Mouse (Mus musculus): ENCODE results near the gene Rpsa.
"Not testable (repeated sequence)": the region's sequence is repeated elsewhere in the genome, so short reads cannot be mapped to it uniquely, and the experiment has no call there.

The Rpsa gene

DNA sequence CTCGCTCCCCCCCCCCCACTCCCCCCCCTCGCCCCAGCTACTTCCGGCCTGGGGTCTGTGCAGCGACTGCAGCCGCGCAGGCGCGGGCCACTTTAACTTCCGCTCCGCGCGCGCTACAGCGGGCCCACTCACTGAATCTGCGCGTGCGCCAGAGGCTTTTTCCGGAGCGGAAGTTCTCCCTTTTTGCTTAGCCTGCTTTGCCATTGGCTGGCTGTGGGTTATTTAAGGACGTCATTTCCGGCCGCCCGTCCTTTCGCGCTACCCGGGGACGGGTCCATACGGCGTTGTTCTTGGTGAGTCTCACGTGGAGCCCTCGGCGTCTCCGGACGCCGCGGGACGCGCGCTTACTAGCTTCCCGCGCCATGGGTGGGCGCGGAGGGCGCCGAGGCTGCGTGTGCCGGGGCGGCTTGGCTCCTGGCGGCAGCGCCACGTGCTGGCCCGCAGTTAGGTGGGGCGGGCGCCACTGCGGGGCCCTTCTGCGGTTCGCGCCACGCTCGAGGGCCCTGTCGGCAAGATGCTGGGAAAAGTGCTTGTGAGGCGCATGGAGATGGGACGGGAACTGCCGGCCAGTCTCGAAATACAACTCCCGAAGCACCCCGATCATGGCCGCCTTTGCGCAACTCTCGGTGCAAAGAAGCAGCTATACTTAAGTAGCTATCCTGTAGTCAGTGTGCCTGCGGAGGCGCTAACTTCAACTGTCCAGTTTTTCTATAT lies at the start of gene Rpsa:
Gene Rpsa (plus strand): TSS at position 152 of the 714 bp plus-strand sequence.
- DNase-seq, result peak; percentile 95

DNA sequence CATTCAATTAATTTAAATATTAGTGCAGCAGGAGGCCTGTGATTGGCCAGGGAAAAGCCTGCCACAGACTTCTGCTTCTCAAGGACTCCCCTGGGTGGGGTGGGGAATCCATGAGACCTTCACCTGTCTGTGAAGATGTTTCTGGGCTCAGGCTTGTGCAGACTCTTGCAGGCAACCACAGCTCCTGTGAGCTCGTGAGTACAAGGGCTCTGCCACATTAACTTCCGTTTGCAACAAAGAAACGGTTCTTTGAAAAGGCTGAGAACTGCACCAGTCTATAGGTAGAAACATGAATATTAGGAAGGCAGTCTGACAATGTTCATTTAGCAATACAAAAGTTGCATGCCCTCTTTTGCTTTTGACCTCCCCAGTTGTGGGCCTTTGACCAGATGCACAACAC lies 49.2 kb upstream of the Rpsa start:
- no peak for DNase-seq

DNA sequence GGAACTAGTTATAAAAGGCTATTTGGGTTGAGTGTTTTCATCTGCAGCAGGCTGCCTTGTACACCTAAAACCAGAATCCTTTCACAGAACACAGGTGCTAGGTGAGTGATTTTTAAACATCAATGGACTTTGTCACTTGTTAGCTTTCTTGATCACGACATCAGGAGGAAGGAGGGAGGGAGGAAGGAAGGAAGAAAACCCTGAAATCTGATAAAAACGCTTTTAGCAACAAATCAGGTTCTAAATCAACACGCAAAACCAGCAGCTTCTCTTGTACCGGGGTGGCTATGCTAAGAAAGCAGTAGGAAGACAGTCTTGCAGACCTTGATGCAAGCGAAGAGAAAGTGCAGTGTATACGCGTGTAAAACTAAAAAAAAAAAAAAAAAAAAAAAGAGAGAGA lies 47.6 kb upstream of the Rpsa start:
- DNase-seq, result no peak

DNA sequence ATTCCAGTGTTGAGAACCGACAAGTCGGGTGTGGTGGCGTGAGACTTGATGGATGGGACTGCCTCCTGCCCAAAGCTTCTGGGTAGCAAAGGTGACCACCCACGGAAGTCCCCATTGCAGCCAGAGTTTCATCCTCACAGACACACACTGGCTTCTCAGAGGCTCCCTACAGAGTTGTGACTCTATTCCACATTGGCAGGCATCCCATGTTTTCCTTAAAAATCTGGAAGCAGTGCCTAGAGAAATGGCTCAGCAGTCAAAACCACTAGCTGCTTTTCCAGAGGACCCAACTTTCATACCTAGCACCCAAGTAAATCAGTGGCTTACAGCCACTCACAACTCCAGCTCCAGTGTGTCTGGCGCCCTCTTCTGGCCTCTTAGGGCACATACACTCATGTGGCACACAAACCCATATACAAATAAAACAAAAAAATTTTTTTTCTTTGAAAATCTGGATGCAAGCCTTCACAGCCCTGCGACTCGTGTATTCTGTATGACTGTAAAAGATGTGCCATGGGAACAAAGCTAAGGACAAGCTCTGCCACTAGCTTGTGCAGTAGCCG lies 46.9 kb upstream of the Rpsa start:
- DNase-seq, result no peak

DNA sequence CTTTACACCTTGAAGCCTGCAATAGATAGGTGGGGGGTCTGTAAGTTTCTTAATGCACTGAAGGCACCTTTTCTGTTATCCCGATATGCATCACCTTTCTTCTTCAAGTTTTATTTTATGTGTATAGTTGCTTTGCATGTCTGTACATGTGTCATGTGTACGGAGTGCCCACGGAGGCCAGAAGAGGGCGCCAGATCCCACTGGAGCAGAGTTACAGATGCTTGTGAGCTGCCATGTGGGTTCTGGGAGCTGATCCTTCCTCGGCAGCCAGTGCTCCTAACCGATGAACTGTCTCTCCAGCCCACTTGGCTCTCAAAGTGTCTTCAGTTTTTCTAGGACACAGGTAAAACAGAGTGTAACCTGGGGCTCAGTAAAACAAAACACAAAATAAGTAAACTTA lies 46.2 kb upstream of the Rpsa start:
- no peak for DNase-seq

DNA sequence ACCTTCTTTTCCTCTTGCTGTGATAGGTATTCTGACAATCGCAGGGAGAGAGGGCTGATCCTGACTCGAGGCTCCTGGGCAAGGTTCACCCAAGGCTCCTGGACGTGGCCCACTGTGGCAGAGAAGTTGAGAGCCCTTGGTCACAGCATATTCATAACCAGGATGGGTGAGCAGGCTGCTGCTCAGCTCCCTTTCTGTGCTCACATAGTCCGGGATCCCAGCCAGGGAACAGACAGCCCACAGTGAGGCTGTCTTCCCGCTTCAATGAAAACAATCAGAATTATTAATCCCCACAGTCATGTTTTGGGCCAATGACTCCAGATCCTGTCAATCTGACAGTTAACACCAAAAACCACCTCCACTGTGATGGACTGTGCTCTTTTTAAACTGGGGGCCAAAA lies 45.5 kb upstream of the Rpsa start:
- no peak for DNase-seq

DNA sequence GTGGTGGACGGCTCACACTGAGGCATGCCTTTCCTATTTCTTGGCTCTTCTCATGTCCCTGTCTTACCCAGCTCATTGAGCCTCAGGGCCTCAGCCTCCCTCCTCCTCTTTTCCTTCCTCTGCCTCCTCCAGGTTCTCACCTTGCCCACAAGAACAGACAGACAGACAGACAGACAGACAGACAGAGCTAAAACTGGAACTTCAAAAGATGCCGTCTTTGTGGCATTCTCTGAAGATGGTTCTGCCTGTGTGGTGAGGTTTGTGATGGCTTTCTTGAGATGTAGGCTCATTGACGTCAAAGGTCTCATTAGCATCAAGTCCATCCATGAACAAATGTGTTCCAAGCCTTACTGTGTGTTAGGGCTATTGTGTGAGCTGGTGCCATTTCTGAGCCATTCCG lies 44.8 kb upstream of the Rpsa start:
- no peak for DNase-seq

DNA sequence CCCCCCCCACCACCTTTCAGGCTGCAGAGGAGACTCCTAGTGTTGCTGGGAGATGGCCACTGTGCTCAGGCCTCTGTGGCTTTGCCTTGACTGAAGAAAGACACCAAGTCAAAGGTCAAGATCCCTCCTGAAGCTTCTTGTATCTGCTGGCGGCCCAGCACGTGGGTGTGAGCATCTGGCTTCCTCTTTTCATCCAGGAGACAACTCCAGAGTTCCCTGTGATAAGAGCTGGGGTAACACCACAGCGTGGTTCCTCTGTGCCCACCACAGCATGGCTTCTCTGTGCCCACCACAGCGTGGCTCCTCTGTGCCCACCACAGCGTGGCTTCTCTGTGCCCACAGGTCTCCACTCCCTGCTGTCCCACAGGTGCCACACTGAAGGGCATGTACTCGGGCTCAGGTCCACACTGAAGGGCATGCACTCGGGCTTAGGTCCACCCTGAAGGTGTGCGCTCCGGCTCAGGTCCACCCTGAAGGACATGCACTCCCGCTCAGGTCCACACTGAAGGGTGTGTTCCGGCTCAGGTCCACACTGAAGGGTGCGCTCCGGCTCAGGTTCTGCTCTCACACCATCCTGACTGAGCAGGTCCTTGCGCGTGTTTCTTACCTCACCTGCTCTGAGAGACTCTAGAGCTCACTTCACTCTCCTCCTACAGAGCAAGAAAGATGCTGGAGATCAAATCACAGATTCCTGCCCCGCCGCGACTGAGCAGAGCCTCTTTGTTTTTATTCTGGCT lies 44.2 kb upstream of the Rpsa start:
- no peak for DNase-seq

DNA sequence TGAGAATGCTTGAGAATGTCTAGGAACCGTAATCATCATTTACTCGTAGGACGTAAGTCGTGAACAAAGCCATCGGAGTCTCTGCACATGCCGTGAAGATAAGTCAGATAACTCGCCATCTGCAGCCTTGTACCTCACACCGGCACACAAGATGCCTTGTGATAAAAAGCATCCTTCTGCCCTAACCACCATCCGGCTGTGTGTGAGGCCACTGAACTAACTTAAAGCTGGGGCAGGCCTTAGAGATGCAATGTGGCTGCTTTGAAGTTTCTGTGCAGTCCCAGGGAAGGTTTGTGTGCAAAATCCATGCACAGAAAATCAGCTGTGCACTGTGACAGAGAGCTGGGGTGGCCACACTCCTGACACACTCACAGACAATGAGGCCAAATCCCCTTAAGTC lies 43.1 kb upstream of the Rpsa start:
- DNase-seq, result no peak

DNA sequence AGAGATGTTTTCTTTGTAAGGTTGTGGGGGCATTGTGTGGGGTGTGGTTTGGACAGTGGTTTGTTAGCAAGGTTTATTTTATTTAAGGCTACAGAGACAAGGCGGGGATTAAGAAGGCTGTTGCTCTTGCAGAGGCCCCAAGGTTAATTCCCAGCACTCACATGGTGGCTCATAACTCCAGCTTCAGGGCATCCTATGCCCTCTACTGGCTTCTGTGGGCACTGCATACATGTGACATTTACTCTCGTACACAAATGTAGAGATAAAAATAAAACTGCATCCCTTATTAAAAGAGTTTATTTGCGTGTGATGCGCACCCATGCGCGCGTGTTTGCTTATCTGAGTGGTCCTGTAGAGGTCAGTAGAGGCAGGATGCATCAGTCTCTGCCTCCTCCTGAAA lies 38.4 kb upstream of the Rpsa start:
- DNase-seq, result no peak

DNA sequence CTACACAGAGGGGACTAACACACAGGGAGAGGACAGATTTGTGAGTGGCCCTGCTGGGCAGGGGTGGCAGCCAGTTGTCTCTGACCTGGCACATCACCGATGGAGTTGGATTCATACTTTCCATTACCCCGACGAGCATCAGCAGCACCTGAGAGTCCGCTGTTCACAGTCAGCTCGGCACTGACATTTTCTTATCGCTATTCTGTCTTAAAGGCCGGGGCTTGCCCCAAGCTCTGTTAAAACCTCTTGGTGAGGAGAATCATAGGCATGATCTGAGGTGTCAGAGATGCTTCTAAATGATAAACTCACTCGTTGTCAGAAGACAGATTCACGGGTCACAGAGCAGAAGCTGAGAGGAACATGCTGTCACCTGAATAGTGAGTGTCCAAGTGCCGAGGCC lies 36.4 kb upstream of the Rpsa start:
- DNase-seq, result no peak

DNA sequence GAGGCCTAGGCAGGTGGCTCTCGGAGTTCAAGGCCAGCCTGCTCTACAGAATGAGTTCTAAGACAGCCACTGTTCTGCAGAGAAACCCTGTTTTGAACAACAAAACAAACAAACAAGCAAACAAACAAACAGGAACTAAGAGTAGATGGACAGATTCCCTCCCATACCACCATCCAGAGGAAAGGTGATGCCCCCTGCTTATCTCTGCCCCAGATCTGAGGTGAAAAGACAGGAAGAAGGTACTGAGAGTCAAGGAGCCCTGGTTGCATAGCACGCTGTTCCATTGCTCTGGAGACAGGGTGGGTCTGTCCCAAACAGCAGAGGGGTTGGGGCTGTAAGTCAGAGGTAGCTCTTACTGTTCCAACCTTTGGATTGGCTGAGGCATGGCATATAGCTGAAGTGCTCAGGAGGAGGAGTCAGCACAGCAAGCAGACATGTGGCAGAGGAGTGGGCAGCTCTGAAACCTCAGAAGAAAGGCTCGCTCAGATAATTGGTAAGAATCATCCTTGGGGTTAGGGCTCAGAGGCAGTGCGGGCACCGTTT lies 35.7 kb upstream of the Rpsa start, which contains the start of gene Ccr8:
Gene Ccr8 (plus strand): TSS at position 419 of the 543 bp plus-strand sequence.
- DNase-seq, result no peak

DNA sequence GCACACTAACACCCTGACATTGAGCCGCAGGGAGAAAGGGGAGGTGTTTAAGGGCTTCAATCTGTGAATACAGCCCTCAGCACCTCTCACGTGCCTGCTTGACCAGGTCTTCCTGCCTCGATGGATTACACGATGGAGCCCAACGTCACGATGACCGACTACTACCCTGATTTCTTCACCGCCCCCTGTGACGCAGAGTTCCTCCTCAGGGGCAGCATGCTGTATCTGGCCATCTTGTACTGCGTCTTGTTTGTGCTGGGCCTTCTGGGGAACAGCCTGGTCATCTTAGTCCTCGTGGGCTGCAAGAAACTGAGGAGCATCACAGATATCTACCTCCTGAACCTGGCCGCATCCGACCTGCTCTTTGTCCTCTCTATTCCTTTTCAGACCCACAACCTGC lies 33.8 kb upstream of the Rpsa start:
- no peak for DNase-seq

DNA sequence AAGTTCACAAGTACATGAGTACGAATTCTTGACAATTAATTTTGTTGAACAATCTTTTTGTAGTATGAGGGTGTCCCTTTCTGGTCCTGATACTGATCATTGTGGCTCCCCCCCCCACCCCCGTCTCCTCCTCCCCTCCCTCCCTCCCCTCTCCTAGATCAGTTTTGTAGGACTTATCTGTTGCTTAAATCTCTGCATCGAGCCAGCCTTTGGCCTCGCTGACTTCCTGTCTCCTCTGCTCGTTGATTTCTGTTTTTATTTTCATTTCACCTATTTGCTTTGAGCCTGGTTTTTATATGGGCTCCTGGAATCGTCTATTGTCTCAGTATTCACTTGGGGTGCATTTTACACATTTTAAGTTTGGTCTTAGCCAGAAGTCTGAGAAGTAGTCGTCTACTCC lies 31.6 kb upstream of the Rpsa start:
- no peak for DNase-seq

DNA sequence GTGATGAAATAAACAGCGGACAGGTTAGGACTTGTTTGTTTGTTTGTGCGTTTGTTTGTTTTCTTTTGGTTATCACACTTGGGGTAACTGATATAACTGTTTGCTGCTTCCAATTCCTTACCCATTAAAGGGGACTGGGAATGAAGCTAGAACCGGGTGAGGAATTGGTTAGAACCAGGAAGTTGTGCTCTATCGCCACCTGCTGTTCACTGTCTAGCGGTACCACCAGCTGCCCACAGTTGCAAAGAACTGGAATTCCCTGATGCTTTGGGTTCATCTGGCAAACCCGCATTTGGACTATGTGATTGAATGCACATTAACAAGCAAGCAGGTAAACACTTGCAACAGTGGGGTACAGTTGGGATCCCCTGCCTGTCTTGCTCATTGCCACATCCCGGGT lies 28.8 kb upstream of the Rpsa start:
- DNase-seq, result peak; percentile 61

DNA sequence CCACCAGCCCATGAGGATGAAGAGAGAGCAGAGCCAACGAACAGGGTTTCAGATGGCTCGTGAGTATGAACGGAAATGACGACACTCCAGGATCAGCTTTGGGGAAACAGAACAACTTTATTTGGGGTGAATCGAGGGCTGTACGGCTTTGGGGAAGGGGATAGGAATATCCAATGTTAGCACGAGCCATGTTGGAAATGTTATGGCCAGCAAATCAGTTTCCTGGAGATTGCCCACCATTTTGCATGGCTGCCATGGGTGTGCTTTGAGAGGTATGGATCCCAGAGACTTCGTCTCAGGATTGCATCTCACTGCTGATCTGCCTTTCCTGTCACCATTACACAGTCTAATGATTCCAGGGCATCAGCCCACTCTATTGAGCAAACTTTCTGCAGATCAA lies 28.2 kb upstream of the Rpsa start:
- DNase-seq, result no peak

DNA sequence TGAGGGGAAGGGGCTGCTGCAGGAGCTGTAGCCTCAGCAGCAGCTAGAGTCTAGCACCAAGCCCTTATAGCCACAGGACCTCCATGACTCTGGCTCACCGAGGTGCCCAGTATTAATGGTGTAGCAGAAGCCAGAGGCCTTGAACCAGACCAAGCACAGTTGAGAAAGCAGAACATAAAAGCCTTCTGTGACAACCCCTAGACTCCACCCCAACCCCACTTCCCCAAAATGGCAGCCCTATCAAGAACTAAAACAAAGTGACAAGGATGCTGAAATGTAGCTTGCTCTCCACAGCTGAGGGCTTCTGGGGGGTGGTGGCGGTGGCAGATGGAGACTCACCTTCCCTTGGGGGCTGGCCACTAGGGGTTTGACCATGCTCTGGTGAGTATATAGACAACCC lies 26.3 kb upstream of the Rpsa start:
- DNase-seq, result no peak

DNA sequence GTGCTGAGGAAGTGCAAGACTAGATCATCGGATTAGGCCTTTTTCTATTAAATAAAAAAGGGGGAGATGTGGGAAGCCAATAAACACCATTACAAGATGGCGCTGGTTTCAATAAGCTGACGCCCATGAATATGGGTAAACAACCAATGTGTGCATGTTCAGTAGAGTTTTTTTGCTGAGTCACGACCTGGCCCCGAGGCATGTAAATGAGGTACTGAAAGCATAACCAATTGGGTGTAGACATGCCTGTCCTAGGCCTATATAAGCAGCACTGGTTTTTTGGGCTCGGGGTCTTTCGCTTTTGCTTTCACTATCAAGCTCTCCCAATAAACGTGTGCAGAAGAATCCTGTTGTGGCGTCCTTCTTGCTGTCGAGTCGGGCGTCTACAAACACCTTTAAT lies 18.5 kb upstream of the Rpsa start:
- not testable (repeated sequence) for DNase-seq

DNA sequence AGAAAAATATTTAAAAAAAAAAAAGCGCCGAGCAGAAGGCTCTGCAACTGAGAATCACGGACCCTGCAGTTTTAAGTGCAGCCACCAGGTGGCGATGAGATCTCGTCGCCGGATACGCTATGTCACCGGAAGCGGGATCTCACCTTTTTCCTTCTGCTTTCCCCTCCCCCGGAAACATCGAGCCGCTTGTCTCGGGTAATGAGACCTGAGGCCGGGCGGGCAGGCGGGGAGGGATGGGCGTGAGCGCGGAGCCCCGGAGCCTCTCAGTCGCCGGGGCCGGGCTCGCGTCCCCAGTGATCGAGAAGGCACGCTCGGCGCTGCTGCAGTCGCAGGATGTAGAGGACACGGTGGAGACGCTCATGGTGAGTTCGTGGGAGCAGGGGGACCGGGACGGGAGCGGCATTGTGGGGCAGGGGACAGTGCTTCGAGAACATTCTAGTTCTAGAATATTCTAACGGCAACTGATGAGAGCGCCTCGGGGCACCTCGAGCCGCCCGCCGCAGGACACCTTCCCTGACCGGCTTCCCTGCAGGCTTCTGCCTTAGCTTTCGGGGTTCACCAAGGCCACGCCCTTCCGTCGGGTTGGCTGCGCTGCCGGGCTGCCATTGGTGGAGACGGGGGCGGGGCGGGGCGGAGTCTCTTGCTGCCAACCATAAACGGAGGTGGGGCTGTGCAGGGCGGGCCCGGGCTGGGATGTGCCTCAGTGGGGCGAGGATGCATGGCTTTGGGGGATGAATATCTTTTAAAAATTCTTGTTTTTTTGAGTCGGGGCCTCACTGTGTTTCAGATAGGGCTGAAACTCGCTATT lies 17.1 kb upstream of the Rpsa start, which contains the start of gene Slc25a38:
Gene Slc25a38 (plus strand): TSS at position 164 of the 808 bp plus-strand sequence.
- peak; percentile 94 for DNase-seq

DNA sequence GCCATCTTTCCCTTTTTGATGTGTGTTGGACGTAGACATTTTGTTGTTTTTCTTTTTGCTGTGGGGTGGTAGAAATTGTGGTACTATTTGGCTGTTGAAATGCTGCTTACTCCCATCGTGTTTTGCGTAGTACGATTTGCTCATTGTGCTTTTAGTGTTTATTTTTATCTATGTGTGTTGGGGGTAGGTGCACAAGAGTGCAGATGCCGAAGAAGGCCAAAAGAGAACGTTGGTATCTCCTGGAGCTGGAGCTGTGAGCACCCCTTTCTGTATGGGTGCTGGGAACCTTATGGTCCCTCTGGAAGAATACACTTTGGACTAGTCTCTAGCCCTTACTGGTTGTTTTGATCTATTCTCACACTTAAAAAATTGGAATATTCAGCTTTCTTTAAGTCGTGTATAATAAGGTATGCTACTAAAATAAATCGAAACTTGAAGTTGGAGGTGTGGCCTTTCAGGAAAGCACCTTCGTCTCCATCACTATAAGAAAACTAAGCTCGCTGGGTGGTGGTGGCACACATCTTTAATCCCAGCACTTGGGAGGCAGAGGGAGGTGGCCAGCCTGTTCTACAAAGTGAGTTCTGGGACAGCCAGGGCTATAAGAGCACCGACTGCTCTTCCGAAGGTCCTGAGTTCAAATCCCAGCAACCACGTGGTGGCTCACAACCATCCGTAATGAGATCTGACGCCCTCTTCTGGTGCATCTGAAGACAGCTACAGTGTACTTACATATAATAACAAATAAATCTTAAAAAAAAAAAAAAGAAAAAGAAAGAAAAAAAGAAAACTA lies 16.1 kb upstream of the Rpsa start:
- no peak for DNase-seq

DNA sequence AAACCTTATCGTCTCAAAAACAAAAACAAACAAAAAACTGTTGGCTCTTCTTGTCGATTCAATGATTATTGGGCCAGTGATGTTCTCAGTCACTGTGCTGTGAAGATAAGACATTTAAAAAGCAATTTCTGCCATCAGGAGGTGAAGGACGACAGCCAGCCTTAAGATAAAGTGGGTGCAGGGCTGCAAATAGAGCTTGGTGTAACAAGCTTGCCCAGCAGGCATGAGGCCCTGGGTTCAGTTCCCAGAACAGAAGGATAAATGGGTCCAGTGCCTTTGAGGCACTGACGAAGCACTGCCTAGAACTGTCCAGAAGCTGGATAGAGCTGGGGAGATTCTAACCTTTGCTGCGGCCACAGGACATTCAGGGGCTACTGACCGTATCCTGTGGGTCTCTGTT lies 15.0 kb upstream of the Rpsa start:
- no peak for DNase-seq

DNA sequence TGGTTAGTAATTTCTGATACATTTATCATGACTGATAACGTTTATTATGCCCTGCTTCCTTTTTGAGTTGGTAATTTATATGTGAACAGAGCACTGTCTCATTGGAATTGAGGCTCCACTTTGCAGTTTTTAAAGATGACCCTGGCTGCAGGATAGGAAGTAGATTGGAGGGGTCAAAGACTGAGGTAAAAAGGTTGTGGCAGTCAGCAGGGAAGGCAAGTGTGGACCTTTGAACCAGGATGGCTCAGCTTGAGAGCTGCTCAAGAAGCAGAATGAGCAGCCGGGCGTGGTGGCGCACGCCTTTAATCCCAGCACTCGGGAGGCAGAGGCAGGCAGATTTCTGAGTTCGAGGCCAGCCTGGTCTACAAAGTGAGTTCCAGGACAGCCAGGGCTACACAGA lies 14.0 kb upstream of the Rpsa start:
- no peak for DNase-seq
